Mouse (Mus musculus): ENCODE measurements around the gene Scd4.

Scd4 gene

DNA sequence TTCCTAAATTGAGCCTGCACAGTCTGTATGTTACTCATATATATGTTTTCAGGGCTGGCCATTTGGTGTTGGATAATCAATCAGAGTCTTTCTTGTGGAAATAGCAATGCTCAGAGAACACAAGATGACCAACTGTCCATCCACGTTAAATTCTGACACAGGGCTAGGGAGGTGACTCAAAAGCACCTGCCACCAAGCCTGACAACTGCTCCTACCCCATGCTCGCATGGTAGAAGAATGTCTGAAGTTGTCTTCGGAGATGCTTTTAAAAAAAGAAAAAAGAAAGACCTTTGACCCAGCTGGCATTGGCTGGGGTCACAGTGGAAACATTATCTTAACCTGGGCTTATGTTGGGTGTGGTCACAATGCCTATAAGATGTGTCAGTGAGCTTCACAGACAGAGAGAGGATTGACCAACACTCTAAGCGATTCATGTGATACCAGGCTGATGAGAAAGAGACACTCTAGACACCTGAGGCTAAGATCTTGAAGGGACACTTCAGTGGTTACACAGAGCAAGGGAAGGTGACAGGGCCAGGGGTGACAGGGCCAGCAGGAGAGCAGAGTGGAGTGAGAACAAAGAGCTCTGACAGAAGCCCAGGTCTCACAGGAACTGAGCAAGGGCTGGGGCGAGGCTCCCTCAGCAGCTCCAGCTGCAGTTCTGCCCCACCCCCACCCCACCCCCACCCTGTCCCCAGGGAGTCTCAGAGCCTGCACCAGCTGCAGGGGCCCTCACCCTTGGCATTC, 44.9 kb downstream of the Scd4 start:
- no peak for DNase-seq (ENCODE audit: low read depth, low spot score)

- no peak for DNase-seq (ENCODE audit: low read depth, low spot score)
Measured at GRCm38 (mm10) chr19:44379090-44379489, 46.2 kb downstream of the Scd4 start.

DNA sequence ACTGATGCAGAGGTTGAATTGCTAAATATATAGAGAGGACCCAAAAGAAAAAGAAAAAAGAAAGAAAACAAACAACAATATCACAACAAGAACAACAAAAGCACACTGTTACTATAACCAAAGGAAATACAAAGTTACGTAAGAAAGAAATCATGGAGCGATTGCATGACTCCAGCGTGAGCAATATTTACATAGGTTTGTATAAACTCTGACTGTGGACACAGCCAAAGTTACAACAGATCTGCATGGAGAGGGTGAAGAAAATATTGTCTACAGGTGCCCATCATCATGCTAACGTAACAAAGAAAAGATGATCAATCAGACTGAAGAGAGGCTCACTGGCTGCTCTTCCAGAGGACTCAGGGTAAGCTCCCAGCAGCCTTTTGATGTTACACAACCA, 47.2 kb downstream of the Scd4 start:
- no peak for DNase-seq (ENCODE audit: low read depth, low spot score)

GRCm38 (mm10) chr19:44382682-44383321, 49.9 kb downstream of the Scd4 start:
- DNase-seq (ENCODE audit: low read depth, low spot score): no peak

- no peak for DNase-seq (ENCODE audit: low read depth, low spot score)
Measured at GRCm38 (mm10) chr19:44385887-44386498, 53.1 kb downstream of the Scd4 start.

DNA sequence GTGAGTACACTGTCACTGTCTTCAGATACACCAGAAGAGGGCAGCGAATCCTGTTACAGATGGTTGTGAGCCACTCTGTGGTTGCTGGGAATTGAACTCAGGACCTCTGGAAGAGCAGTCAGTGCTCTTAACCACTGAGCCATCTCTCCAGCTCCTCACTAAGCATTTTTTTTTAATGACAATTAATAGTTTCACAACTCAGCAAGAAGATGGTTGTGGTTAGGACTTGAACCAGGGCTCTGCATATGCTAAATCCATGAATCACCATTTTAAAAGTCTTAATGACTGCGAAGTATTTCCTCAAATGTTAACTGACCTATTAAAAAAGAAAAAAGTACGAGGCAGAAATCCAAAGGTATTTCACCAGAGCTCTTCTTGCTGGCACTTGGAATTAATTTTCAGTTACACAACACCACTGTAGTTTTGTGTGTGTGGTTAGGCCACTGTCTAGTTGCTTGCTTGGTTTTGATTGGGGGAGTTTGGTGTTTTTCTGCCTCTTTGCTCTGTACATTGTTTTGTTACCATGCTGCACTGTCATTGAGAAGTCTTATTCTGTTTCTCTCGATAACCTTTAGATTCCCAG, 54.3 kb downstream of the Scd4 start:
- no peak for DNase-seq (ENCODE audit: low read depth, low spot score)

- no peak for DNase-seq (ENCODE audit: low read depth, low spot score)
Measured at GRCm38 (mm10) chr19:44387746-44388474, 55.0 kb downstream of the Scd4 start.

DNA sequence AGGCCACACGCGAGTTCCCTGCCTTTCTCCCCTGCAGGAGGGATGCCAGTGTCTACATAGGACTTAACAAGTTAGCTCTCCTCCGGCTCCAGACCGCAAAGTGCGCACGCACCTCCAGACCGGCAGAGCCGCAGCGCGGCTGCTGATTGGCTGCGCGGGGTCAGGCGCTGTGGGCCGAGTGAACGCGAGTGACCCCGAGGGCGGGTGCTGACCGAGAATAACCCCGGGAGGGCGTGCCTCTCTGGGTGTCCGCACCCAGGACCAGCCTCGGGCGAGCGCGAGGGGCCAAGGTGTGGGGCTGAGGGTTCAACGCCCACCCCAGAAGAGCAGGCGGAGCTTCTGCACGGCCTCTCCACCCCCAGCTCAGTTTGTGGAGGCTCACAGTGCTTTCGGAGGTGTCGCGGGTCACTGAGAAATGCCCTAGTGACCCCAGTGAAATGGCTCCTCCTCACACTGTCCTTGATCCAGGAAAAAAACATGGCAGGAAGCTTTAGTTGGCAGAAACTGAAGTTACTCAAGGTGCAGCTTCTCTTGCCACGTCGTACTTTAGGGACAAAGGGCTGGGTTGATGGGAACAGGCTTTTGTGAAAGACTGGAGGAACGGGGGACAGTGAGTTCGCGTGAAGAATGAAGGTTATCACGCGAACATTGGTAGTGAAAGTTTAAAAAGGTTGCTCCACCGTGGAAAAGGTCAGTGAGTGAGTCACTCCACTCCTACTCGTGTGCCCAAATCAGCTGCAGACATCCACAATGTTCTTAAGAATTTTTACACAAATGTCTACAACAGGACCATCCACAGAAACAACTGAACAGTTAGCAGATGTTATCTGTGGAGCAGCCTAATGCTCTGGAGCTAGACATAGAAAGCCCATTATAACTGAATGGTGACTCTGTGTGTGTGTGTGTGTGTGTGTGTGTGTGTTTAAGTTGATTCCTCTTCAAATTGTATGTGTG, 55.9 kb downstream of the Scd4 start:
- DNase-seq (ENCODE audit: low read depth, low spot score): peak; percentile 90

GRCm38 (mm10) chr19:44389507-44389906, 56.6 kb downstream of the Scd4 start:
- no peak for DNase-seq (ENCODE audit: low read depth, low spot score)

- no peak for DNase-seq (ENCODE audit: low read depth, low spot score)
Measured at GRCm38 (mm10) chr19:44391856-44392255, 59.0 kb downstream of the Scd4 start.

DNA sequence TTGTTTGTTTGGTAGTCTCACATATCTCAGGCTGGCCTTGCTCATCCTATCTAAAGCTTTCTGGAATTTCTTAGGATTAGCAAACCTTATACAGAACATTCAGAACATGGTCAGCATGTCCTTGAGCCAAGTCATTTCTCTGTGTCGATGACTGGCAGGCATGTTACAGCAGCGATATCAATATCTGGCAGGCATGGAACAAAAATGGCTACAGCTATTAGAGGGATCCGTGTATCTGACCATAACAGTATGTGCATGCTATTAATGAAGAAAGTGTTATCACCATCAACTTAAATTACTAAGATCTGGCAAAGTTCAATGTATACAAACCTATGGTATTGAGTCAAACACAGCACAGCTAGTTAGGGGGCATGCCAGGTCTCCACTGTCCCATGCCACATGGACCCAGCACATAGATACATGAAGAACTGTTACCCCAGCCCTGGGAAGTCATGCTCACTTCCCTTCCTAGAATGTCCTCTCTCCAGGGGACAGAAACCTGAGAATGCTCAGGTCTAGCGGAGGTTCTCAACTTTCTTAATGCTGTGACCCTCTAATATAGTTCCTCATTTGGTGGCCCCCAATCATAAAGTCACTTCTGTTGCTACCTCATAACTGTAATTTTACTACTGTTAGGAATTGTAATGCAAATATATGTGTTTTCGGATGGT, 59.6 kb downstream of the Scd4 start:
- no peak for DNase-seq (ENCODE audit: low read depth, low spot score)

DNA sequence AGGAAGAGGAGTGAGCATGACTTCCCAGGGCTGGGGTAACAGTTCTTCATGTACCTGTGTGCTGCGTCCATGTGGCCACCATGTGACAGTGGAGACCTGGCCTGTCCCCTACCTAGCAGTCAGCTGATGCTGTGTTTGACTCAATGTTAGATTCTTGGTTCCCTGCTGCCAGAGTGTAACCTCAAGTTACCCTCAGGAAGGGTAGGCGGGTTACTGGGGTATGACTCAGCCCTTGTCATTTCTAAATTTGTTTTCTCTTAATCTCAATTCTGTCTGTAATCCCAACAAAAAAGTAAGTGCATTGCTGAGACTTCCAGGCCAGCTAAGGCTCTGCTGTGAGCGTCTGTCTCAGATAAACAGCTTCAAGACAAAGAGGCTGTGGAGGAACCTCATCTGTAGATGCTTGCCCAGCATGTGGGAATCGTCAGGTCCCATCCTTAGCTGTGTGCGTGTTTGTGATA, 61.1 kb downstream of the Scd4 start:
- no peak for DNase-seq (ENCODE audit: low read depth, low spot score)

DNA sequence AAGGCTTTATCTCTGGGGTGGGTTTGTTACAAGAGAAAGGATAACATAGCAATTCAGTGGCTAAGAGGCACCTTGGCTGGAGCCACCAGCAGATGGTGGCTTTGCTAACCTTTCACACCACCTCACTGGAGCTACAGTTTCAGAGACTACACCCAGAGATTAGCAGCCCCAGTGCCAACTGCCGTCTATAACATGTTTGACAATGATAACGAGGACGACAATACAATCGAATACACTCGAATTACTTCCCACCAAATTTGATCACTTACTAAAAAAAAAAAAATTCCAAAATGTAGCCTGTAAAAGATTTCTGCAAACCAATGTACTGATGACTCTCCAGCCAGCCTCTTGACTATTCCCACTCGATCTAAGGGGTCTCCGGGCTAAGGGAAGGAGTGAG, 62.1 kb downstream of the Scd4 start:
- DNase-seq (ENCODE audit: low read depth, low spot score): no peak
